Mouse (Mus musculus) kidney, postnatal 36 days (tissue): Measurements from ENCODE around the gene Grid1.

Experiments used
- DNase-seq, 2 experiments: peaks; one replicate each; pipeline ENCODE4 v3.0.0; 2021 to 2022; ENCODE audit warnings: mixed read lengths in 2 of 2

Gene Grid1

DNA sequence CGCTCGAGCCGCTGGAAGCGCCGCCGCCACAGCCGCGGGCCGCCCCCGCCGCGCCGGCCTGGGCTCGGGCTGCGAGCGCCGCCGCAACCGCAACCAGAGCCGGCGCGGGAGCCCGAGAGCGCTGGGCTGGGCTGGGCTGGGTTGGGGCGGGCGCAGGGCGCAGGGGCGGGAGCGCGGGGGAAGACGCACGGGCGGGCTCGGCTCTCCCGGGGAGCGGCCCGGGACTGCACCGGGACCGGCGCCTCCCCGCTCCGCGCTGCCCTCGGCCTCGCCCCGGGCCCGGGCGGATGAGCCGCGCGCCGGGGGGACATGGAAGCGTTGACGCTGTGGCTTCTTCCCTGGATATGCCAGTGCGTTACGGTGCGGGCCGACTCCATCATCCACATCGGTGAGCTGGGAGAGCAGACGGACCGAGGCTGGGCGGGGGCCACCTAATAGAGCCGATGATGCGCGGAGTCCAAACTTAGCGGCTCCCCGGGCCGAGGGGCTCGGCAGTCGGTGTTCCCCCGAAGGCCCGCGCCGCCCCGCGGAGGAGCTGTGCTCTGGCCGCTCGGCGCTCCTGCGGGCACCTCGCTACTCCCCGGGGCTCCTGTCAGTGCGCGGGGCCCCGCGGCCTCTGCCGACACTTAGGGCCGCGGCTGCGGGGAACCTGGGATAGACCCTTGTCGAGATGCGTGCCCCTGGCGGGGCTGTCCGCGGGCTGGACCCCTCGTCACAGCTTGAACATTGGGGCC is at the start of gene Grid1:
Grid1 (plus strand) TSS at position 190 of the 734 bp plus-strand sequence.
- peak in 1 of 2 experiments; percentile 49 for DNase-seq

GRCm38 (mm10) chr14:34770467-34770866 is 49.4 kb upstream of the Grid1 start:
- no peak for DNase-seq

DNA sequence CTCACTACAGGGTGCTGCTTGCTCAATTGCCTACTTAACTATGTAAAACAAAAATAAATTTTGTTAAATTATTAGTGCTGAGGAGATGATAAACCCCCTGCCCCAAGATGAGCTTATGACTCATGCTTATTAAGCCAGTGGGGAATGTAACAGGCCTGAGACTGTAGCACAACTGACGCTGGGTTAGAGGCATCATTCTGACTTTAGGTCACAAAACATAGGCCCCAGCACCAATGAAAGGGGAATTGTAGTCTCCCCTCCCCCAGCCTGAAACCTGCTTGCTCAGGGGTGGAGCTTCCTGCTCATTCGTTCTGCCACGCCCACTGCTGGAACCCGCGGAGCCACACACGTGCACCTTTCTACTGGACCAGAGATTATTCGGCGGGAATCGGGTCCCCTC is 48.3 kb upstream of the Grid1 start:
- no peak for DNase-seq

GRCm38 (mm10) chr14:34772132-34772531 is 47.8 kb upstream of the Grid1 start:
- DNase-seq = no peak

DNA sequence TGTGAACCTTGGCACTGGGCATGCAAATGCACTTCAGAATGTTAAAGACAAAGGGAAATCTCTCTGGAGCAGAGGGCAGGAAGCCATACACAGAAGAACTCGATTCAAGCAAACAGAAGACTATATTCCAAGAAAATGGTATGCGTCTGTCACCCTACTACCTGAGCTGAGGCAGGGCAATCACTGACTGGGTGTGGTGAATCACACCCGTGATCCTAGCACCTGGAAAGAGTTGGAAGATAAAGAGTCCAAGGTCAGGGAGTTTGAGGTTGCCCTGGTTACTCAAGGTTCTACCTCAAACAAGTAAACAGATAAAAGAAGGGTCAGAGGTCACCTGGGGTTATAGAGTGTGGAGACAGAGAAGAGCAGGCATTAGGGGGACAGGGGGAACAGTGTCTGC is 46.2 kb upstream of the Grid1 start:
- DNase-seq = no peak

- DNase-seq = no peak
Observed at GRCm38 (mm10) chr14:34774231-34774630, 45.7 kb upstream of the Grid1 start.

GRCm38 (mm10) chr14:34776719-34777385 is 43.1 kb upstream of the Grid1 start:
- DNase-seq = no peak

- DNase-seq = peak; percentile 38 to 61
Observed at GRCm38 (mm10) chr14:34777810-34778209, 42.1 kb upstream of the Grid1 start.

DNA sequence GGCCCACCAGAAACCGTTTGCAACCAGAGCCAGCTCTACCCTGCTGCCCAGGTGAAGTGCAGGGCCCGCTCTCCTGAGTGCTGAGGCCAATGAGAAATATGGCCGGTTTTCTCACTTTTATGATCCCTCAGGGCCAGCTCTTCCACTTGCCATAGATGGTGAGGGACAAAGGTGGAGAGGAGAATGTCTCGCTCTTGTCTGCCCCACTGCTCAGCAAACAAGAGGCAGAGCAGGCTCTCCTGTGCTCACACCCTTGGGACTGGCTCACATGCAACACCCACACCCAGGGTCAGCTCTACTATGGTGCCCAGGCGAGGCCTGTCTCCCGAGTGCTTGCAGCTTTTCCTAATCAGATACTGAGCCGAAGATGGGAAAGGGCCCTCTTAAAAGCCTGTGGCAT is 41.1 kb upstream of the Grid1 start:
- no peak for DNase-seq

DNA sequence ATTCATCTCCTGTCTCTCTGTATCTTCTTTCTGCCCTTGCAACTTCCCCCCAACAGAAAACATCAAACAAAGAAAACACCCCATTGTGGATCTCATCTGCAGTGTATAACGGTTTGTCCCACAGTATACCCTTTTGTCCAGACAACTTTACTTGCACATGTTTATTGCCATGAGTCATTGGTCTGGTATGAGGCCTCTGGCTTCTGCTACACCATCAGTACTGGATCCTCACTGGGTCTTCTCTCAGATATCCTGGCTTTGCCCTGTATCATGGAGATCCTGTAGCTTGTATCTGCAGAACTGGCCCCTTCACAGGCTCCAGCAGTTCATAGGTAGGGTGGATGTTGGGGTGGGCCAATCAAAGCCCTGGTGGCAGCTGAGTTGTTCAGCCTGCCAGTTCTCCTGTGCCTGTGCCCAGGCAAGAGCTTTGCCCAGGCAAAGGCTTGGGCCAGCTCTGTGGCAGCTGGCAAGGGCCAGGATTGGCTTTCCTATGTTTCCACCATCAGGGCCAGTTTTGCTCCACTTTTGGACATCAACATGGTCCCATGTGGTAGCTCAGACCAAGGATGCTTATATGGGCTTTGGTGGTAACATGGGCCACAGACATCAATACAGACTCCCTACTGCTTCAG is 26.4 kb upstream of the Grid1 start:
- DNase-seq = no peak

DNA sequence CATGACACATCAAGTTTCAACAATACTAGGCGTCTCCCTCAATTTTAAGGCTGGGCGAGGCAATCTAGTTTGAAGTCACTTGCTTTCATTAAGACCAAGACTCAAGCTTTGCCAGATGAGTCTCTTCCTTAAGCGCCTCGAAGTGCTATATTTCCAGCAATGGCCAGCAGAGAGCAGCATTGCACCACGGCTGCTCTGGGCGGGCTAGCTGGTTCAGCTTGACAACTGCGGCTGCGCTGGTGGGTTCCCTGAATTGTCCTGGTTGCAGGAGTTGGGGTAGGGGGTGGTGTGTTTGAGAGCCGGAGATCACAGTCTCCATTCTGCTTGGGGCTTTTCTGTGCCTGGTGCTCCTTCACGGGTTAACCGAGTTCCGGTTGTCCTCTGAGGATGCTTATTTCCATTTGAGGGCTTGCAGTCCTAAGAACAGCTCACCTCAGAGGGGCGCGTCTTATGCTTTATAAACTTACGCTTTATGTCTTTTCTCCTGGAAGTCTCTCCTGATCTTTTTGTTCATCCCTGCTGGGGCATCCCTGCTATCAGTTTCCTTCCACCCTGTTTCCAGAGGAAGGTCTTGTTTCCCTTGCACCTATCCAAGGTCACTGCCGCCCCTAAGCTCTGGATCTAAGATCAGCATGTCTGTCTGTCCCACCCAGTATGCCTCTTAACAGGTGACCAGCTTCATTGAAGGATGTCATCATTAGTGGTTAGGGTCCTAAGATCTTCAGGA is 9.0 kb upstream of the Grid1 start:
- DNase-seq = peak; percentile 43 to 85

DNA sequence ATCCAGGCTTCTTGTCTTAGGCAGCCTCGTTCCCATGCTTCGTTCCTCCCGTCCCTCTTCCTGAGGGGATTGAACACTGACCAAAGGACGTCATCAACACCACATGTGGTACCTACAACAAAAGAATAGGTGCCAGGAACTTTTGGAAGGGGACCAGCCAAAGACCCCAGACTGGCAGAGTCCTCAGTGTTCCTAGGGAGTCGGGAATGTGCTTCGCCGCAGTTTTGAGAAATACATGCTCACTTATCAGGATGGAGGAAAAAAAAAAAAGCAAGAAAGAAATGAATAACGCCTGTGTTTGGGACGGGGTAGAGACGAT is 8.5 kb upstream of the Grid1 start:
- no peak for DNase-seq

- DNase-seq = peak in 1 of 2 experiments; percentile 67
Observed at GRCm38 (mm10) chr14:34816301-34816700, 3.6 kb upstream of the Grid1 start.

GRCm38 (mm10) chr14:34818387-34818980 is 1.4 kb upstream of the Grid1 start:
- no peak for DNase-seq

GRCm38 (mm10) chr14:34819121-34819918 is 588 bp upstream of the Grid1 start:
- peak in 1 of 2 experiments; percentile 39 for DNase-seq

DNA sequence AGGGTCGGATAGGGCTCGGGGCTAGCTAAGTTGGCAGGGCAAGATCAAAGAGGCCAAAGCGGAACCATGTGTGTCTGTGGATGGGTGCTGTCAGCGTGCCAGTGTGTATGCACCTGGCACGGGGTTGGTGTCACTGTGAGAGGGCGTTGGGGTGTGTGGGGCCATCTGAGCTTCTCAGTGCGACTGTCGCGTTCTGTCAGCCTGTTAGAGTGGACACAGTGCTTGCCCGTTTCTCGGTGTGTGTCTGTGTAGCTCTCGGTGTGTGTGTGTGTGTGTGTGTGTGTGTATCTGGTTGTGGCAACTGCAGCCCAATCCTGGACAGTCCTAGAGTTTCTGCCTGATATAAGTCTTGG is 721 bp downstream of the Grid1 start:
- peak in 1 of 2 experiments; percentile 18 for DNase-seq

- DNase-seq = no peak
Observed at GRCm38 (mm10) chr14:34821131-34821790, 1.4 kb downstream of the Grid1 start.

DNA sequence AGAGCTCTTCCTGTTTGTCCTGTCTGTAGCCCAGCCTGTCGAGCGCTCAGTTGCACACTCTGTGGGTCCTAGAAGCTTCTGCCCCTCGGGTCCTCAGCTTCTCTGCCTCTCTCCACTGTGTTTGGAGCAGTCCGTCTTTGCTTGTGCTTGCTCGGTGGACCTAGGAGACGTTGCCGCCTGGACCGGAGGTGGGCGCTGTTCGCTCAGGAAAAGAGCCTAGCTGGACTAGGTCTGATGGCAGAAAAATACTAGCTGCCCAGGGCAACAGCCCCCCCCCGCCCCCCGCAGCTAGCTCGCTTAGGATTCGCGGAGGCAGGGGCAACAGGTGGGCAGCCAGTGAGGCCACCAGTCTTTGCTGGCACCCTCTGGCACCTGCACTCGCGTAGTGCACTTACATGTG is 3.2 kb downstream of the Grid1 start:
- DNase-seq = peak; percentile 57 to 83

DNA sequence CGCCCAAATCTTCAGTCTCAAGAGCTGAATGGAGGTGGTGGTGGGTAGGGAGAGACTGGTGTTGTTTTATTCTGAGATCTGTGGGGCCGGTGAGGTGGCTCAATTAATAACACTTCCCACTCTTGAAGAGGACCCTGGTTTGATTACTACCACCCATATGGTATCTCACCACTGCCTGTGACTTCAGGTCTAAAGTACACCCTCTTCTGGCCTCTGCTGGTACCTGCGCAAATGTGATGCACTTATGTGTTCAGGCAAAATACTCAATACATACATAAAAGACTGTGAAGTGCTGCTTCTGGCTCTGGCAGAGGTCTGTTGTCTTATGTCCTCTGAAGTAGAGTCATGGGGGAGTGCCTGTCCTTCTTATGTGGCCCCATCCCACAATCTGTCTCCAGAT is 4.3 kb downstream of the Grid1 start:
- DNase-seq = no peak

DNA sequence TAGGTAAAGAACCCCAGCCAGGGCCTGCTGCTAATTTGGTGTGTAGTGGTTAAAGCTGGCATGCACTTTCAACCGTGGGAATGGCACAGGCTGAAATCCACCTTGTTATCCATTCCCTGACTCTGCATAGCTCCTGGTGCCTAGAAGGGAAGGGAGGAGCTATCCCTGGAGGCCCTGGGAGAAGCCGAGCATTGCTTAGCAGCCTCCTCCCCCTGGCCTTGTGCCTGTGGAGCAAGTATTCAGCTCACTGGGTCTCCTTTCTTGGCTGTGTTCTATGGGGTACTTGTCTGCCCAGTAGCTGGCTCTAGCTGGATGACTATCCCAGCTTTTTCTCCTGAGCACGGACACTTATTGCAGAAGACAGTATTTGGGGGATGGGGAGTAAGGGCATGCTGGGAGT is 6.0 kb downstream of the Grid1 start:
- peak; percentile 61 to 68 for DNase-seq

- DNase-seq = no peak
Observed at GRCm38 (mm10) chr14:34829831-34830230, 9.9 kb downstream of the Grid1 start.

GRCm38 (mm10) chr14:34837145-34837544 is 17.2 kb downstream of the Grid1 start:
- DNase-seq = no peak
